Mouse (Mus musculus) embryonic facial prominence, embryonic 14.5 days (tissue): Measurements from ENCODE around the gene Ubac2. TPM values are rescaled to one million over a fixed set of nuclear protein-coding genes. Genes with fewer than 3 reads are reported as not detected.

Source experiments
- ATAC-seq: fragments of 200-750 bp; cut with Nextera tagmentation; 2 replicates; pipeline ENCODE4 v1.8.0; 2017; ENCODE audit warnings: low read depth, moderate number of reproducible peaks, moderate TSS enrichment
- DNase-seq: peaks from one replicate; pipeline ENCODE4 v3.0.0-alpha.2; 2015; ENCODE audit warnings: low spot score
- H3K27ac ChIP-seq: fragments of 300-500 bp; sonication (generic); replicated peaks from 2 replicates; pipeline ENCODE4 v1.5.1; 2014; ENCODE audit warnings: low read depth, mild to moderate bottlenecking, low read length, moderate library complexity
- H3K27me3 ChIP-seq: fragments of 300-500 bp; sonication (generic); replicated peaks from 2 replicates; pipeline ENCODE4 v1.6.1; 2014; ENCODE audit warnings: low read length; ENCODE audit not compliant: control insufficient read depth, insufficient read depth
- H3K36me3 ChIP-seq: fragments of 300-500 bp; sonication (generic); 2 replicates; pipeline ENCODE4 v1.6.1; 2014; ENCODE audit warnings: low read length, mixed read lengths; ENCODE audit not compliant: control insufficient read depth, insufficient read depth
- H3K4me1 ChIP-seq: fragments of 300-500 bp; sonication (generic); 2 replicates; pipeline ENCODE4 v1.6.1; 2014; ENCODE audit warnings: antibody characterized with exemption, low read length; ENCODE audit not compliant: control insufficient read depth, insufficient read depth
- H3K4me2 ChIP-seq: fragments of 300-500 bp; sonication (generic); 2 replicates; pipeline ENCODE4 v1.6.1; 2014; ENCODE audit warnings: low read depth, mild to moderate bottlenecking, low read length, moderate library complexity, mixed read lengths
- H3K4me3 ChIP-seq: fragments of 300-500 bp; sonication (generic); 2 replicates; pipeline ENCODE4 v1.5.1; 2014; ENCODE audit warnings: low read depth, mild to moderate bottlenecking, low read length
- H3K9ac ChIP-seq: fragments of 300-500 bp; sonication (generic); 2 replicates; pipeline ENCODE4 v1.6.1; 2014; ENCODE audit warnings: low read depth, mild to moderate bottlenecking, low read length, moderate library complexity, mixed read lengths
- H3K9me3 ChIP-seq: fragments of 300-500 bp; sonication (generic); 2 replicates; pipeline ENCODE4 v1.6.1; 2016; ENCODE audit warnings: low read length; ENCODE audit not compliant: control insufficient read depth
- WGBS: fragments of 180-500 bp; shearing (Covaris S2); extraction: QIAGEN DNeasy Blood & Tissue Kit; methylation state at CpG from one replicate; pipeline ENCODE4 v1.1.7; 2014; 5-methylcytosine and 5-hydroxymethylcytosine counted together
- polyA plus RNA-seq: library from polyadenylated mRNA; unstranded; fragments of >200 nt; fragmentation: Nextera tagmentation; extraction: Ambion mirVana; gene quantifications from 2 replicates; pipeline ENCODE4 v1.2.1, GENCODE M21; 2014

The Ubac2 gene
- polyA plus RNA-seq, 1 experiment from 2014 or later, result 60.1 TPM

DNA sequence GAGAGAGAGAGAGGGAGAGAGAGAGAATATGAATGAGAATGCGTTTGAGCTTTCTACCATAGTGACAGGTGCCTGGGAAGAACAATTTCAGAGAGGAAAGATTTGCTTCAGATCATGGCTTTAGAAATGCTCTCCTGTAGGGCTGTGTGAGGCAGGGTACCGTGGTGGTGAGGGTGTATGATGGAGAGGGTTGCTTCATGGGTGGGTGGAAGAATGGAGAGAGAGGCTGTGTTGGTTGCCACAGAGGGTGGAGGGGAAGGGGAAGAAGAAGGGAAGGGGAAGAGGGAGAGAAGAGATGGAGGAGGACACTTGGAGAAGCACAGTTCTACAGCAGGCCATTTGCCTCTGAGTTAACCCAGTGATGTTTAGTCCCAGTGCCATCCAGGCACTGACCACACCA is 19.4 kb downstream of the Ubac2 start:
- H3K36me3 ChIP-seq, result no peaks in the 10 kb centered on the region
- no peak overlapping the region for H3K9ac ChIP-seq
- H3K27me3 ChIP-seq, result no peaks in the 10 kb centered on the region
- WGBS, result 83% methylated on average over 2 of the region's 2 CpGs
- no peaks in the 10 kb centered on the region for H3K9me3 ChIP-seq
- DNase-seq (no peak), ATAC-seq (no peak)
- H3K4me1 ChIP-seq, result no peaks in the 10 kb centered on the region
- H3K27ac ChIP-seq, result no peak overlapping the region
- H3K4me3 ChIP-seq, result no peak overlapping the region
- no peak overlapping the region for H3K4me2 ChIP-seq

DNA sequence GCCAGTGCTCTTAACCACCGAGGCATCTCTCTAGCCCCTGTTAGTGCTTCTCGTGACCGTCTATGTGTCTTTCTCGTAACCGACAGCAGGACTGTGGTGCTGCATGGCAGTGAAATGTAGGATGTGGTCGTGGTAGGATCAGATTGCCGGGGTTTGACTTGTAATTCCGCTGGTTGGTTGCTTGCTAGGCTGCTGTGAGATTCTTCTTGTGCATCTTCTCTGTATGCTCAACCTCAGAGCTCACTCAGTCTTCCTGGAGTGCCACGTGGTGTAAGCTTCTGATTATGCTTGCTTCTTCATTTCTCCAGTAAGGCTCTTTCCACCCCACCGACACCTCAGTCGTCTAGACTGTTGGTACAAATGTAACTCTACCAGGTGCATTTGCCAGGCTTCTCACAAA is 20.1 kb downstream of the Ubac2 start:
- no peaks in the 10 kb centered on the region for H3K27me3 ChIP-seq
- no peak overlapping the region for H3K4me3 ChIP-seq
- no peaks in the 10 kb centered on the region for H3K9me3 ChIP-seq
- no peak overlapping the region for H3K27ac ChIP-seq
- H3K4me1 ChIP-seq, result no peaks in the 10 kb centered on the region
- H3K36me3 ChIP-seq, result no peaks in the 10 kb centered on the region
- no peak overlapping the region for H3K4me2 ChIP-seq
- 76% methylated on average over 11 of the region's 11 CpGs for WGBS
- DNase-seq (no peak), ATAC-seq (no peak)
- no peak overlapping the region for H3K9ac ChIP-seq

DNA sequence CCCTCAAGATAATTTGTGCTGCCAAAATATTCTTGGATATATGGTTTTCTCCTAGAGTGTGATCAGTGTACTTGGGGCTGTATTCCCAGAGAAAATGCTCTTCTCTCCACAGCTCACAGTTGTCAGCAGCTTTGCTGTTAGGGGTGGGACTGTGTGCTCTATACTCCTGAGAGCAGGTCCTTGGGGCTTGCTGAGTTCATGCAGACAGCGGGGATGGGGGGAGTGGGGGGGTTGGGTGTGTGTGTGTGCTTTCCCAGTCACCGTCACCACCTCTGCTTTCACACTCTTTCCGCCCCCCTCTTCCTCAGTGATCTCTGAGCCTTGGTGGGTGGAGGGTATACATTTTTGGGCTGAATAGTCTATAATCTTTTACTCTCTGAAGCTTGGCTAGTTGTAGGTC is 20.7 kb downstream of the Ubac2 start:
- no peaks in the 10 kb centered on the region for H3K4me1 ChIP-seq
- H3K27ac ChIP-seq, result no peak overlapping the region
- DNase-seq, result no peak
- no peak overlapping the region for H3K4me3 ChIP-seq
- H3K36me3 ChIP-seq, result no peaks in the 10 kb centered on the region
- ATAC-seq, result no peak; the same call in 1 of the 2 replicates
- no peak overlapping the region for H3K9ac ChIP-seq
- no peak overlapping the region for H3K4me2 ChIP-seq
- H3K9me3 ChIP-seq, result no peaks in the 10 kb centered on the region
- no peaks in the 10 kb centered on the region for H3K27me3 ChIP-seq
- whole genome bisulfite sequencing, result 65% methylated on average over 3 of the region's 3 CpGs

DNA sequence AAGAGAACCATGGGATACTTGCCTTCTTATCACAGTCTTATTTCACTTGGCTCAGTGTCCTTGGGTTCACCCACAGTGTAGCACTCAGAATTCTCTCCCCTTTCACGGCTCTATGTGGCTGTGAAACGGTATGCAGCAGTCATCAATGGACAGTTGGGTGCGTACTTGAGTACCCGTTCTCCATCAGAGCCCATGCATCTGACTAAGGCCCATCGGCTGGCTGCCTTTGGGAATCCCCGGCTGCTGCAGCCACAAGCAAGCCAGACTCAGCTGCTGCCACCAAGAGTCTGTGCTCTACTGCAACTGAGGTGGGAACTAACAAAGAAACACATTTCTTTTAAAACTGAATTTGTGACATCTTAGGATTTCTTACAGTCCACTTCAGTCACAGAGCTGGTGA is 23.1 kb downstream of the Ubac2 start:
- H3K27me3 ChIP-seq, result no peaks in the 10 kb centered on the region
- 92% methylated on average over 6 of the region's 6 CpGs for WGBS
- ATAC-seq, result no peak
- H3K4me1 ChIP-seq, result no peaks in the 10 kb centered on the region
- H3K4me3 ChIP-seq, result no peak overlapping the region
- no peak overlapping the region for H3K9ac ChIP-seq
- H3K4me2 ChIP-seq, result no peak overlapping the region
- no peak overlapping the region for H3K27ac ChIP-seq
- H3K9me3 ChIP-seq, result no peaks in the 10 kb centered on the region
- no peak for DNase-seq
- peaks cover 10% of the 10 kb centered on the region; the same call in 1 of the 2 replicates for H3K36me3 ChIP-seq

DNA sequence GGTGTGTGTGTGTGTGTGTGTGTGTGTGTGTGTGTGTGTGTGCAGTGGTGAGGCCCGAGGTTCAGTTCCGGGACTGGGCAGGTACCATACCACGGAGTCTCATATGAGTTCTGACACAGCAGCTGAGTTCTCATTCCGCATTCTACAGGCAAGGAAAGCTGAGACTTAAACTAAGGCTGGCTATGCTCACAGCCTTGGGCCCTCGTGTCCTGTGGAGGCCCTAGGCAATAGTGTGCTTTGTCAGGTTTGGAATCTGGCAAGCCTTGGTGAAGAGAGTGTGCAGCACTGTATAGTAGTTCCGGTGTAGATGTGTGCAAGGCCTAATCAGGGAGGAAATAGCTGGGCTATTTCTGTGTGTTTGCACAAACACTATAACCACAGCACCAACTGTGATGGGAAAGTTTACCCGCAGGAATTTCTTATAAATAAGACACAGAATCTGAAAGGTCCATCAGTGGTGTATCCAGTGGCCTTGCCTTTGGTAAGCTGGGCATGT is 25.0 kb downstream of the Ubac2 start:
- H3K27me3 ChIP-seq, result no peaks in the 10 kb centered on the region
- H3K27ac ChIP-seq, result no peak overlapping the region
- H3K36me3 ChIP-seq, result peaks cover 15% of the 10 kb centered on the region
- 82% methylated on average over 7 of the region's 7 CpGs for WGBS
- H3K9me3 ChIP-seq, result no peaks in the 10 kb centered on the region
- H3K9ac ChIP-seq, result no peak overlapping the region
- ATAC-seq (no peak), DNase-seq (no peak)
- H3K4me3 ChIP-seq, result no peak overlapping the region
- no peaks in the 10 kb centered on the region for H3K4me1 ChIP-seq
- no peak overlapping the region for H3K4me2 ChIP-seq

DNA sequence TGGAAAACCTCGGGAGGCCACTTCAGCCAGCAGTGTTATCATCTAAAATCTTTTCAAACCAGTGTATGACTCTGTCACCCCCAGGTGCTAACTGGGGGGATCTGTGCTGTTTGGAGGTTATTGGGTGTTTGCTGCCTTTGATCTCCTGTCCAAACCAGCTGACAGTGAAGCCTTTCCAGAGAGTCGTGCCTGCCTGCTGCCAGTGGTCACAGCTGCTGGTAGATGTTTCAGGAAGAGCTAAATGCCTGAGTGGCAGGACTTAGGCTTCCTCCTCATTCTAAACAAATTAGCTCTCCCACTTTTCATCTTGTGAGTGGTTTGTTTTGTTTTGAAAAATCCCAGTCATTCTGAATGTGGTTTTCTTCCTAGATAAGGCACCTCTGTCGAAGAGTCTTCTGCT is 26.3 kb downstream of the Ubac2 start:
- no peak overlapping the region for H3K4me2 ChIP-seq
- no peak overlapping the region for H3K9ac ChIP-seq
- no peak for ATAC-seq
- no peak for DNase-seq
- H3K4me1 ChIP-seq, result no peaks in the 10 kb centered on the region
- H3K4me3 ChIP-seq, result no peak overlapping the region
- no peak overlapping the region for H3K27ac ChIP-seq
- WGBS, result 52% methylated on average over 3 of the region's 3 CpGs
- peaks cover 27% of the 10 kb centered on the region for H3K36me3 ChIP-seq
- no peaks in the 10 kb centered on the region for H3K9me3 ChIP-seq
- no peaks in the 10 kb centered on the region for H3K27me3 ChIP-seq

DNA sequence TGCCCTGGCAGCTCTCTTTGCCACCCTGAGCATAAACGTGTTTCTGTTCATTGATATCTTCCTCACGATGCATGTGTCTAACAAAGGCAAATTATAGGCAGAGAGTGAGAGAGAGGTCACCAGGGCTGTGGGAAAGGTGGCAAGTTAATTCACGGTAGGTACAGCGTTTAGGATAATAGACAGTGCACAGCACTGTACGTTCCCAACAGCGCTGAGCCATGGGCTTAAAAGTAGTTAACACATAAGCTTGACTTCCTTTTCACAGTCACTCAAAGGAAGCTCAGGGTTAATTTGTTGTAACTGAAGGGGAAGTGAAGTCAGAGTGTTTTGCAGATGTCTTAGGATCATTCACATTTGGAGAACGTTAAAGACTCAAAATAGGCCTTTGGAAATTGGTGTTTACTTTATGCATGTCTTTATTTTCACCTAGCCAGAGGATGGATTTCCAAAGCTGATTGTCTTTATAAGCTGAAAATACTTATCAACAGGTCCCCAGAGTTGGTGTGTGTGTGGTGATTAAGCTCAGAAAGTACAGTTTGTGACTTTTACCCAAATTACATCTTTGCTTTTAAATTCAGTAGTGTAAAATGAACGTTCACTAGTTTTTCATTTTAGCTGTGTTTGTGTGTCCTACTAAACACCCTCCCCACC is 28.0 kb downstream of the Ubac2 start:
- no peaks in the 10 kb centered on the region for H3K27me3 ChIP-seq
- peaks cover 41% of the 10 kb centered on the region for H3K36me3 ChIP-seq
- H3K9ac ChIP-seq, result no peak overlapping the region
- no peaks in the 10 kb centered on the region for H3K4me1 ChIP-seq
- no peak overlapping the region for H3K27ac ChIP-seq
- no peak for DNase-seq
- no peaks in the 10 kb centered on the region for H3K9me3 ChIP-seq
- H3K4me2 ChIP-seq, result no peak overlapping the region
- no peak overlapping the region for H3K4me3 ChIP-seq
- WGBS, result 80% methylated on average over 8 of the region's 8 CpGs
- ATAC-seq, result no peak

DNA sequence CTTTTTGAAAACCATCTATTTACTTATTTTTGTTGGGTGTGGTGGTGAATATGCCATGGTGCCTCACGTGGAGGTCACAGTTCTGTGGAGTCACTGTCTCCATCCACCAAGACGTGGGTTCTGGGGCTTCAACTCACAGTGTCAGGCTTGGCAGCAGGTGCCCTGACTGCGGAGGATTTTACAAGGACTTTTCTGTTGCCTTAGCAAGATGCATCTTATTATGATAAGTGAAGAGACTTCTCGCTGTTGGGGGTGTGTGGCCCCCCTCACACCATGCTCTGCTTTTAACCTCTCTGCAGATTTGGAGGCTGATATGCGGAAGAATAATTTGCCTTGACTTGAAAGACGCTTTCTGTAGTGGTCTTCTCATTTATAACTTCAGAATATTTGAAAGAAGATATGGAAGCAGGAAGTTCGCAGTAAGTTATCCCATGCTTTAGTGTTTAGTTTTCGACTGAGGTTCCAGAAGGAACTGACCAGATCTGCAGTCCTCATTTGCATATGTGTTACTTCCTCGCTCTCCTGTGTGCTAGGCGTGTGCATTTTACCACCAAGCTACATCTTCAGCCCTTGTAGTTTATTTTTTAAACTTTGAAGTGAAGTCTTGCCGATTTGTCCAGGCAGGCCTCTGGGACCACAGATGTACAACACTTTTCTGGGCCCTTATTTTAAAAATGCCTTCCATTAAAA is 28.7 kb downstream of the Ubac2 start:
- Histone ChIP-seq H3K27ac (no peak overlapping the region), H3K4me1 (no peaks in the 10 kb centered on the region), H3K4me3 (no peak overlapping the region), H3K9me3 (no peaks in the 10 kb centered on the region), H3K4me2 (no peak overlapping the region), H3K36me3 (peaks cover 47% of the 10 kb centered on the region), H3K27me3 (no peaks in the 10 kb centered on the region), H3K9ac (no peak overlapping the region)
- DNase-seq (no peak), ATAC-seq (no peak)
- WGBS, result 83% methylated on average over 11 of the region's 11 CpGs

DNA sequence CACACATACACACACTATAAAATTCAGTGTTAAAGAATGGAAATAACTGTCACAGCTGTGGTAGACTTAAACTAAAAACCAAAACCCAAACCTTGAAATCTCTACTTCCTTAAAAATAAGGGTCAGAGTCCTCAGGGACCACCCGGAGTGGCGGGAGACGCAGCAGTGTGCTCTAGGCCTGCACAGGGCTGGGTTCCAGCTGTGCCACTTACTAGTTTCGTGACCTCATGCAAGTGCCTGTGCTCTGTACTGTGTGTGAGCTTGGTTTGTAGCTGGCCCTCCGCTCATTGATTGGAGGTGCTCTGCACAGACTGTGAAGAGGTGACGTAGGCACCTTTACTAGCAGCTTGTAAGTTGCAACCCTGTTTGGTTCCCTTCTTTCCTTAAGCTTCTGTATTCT is 31.4 kb downstream of the Ubac2 start:
- Histone ChIP-seq H3K4me1 (no peaks in the 10 kb centered on the region), H3K27ac (no peak overlapping the region), H3K4me2 (no peak overlapping the region), H3K9me3 (no peaks in the 10 kb centered on the region), H3K4me3 (no peak overlapping the region), H3K9ac (no peak overlapping the region), H3K36me3 (peaks cover 56% of the 10 kb centered on the region), H3K27me3 (no peaks in the 10 kb centered on the region)
- WGBS, result 92% methylated on average over 6 of the region's 6 CpGs
- ATAC-seq (no peak), DNase-seq (no peak)
